Mouse (Mus musculus) megakaryocyte, embryonic 14.5 days (primary cell): ENCODE measurements at regions not wholly inside any gene's neighbourhood (a gene's known extent, or its start where the extent isn't known, plus 50 kb on each side); places are given as distances from the start of the nearest gene placed in this dataset.

Source experiments
- FLI1 ChIP-seq: IDR thresholded peaks from 2 replicates; pipeline ENCODE4 v1.6.1; 2012; ENCODE audit warnings: low read length, inconsistent platforms, mixed read lengths
- GATA1 ChIP-seq: IDR thresholded peaks from 3 replicates; pipeline ENCODE4 v1.6.1; 2012; ENCODE audit warnings: mixed read lengths, low read length, inconsistent platforms, borderline replicate concordance

DNA sequence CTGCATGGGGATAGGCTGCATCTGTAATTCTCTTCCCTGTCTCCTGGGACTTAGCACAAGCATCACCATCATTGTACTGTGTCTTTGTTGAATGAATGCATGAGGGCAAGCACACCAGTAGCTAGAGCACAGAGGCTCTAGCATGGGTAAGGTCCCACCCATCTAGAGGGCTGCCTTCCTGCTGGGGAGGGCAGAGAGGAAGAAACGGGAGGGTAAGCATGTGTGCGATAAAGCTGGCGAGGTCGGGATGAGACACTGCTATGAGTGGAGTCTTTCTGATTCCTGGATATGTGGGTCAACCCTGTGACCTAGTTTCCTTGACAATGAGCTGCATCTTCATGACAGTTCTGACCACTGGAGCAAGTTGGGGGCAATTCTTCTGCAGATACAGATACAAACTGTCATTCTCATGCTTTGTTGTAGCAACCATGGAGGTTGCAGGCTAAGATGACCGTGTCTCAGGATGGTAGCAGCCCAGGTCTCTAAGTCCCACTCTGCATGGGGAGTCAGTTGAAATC is 280.5 kb upstream of the Chd6 start:
- TF ChIP-seq GATA1 = no peak
- no peak for TF ChIP-seq FLI1
